Mouse (Mus musculus) skeletal muscle tissue, adult 2 months (tissue): Measurements from ENCODE around the gene Dio3.

Experiments
- DNase-seq: peaks from one replicate; pipeline ENCODE4 v3.0.0-alpha.2; 2012; ENCODE audit warnings: low read depth, low spot score

Gene Dio3

GRCm38 (mm10) chr12:110278853-110279252 is at the start of gene Dio3:
Dio3 (plus strand) TSS chr12:110279068.
- no peak for DNase-seq

- no peak for DNase-seq
Observed at GRCm38 (mm10) chr12:110230296-110230695, 48.6 kb upstream of the Dio3 start.

GRCm38 (mm10) chr12:110230767-110231166 is 48.1 kb upstream of the Dio3 start:
- no peak for DNase-seq

- DNase-seq, result no peak
Observed at GRCm38 (mm10) chr12:110231709-110232600, 46.9 kb upstream of the Dio3 start.

GRCm38 (mm10) chr12:110235908-110236307 is 43.0 kb upstream of the Dio3 start:
- DNase-seq, result no peak

GRCm38 (mm10) chr12:110237046-110237445 is 41.8 kb upstream of the Dio3 start:
- DNase-seq, result no peak

GRCm38 (mm10) chr12:110239358-110239757 is 39.5 kb upstream of the Dio3 start:
- DNase-seq, result peak; percentile 21

GRCm38 (mm10) chr12:110244581-110244980 is 34.3 kb upstream of the Dio3 start:
- peak; percentile 45 for DNase-seq

- no peak for DNase-seq
Observed at GRCm38 (mm10) chr12:110245461-110245860, 33.4 kb upstream of the Dio3 start.

- DNase-seq, result no peak
Observed at GRCm38 (mm10) chr12:110252163-110252575, 26.7 kb upstream of the Dio3 start.

GRCm38 (mm10) chr12:110255731-110256130 is 23.1 kb upstream of the Dio3 start:
- DNase-seq, result no peak

GRCm38 (mm10) chr12:110256478-110257220 is 22.2 kb upstream of the Dio3 start:
- no peak for DNase-seq

GRCm38 (mm10) chr12:110268226-110268625 is 10.6 kb upstream of the Dio3 start:
- DNase-seq, result no peak

- DNase-seq, result no peak
Observed at GRCm38 (mm10) chr12:110269686-110270085, 9.2 kb upstream of the Dio3 start.

GRCm38 (mm10) chr12:110276034-110276433 is 2.8 kb upstream of the Dio3 start:
- no peak for DNase-seq

- DNase-seq, result no peak
Observed at GRCm38 (mm10) chr12:110277259-110277964, 1.5 kb upstream of the Dio3 start.

- DNase-seq, result no peak
Observed at GRCm38 (mm10) chr12:110277965-110278307, 932 bp upstream of the Dio3 start.

- no peak for DNase-seq
Observed at GRCm38 (mm10) chr12:110280373-110280772, 1.5 kb downstream of the Dio3 start.

GRCm38 (mm10) chr12:110283792-110284191 is 4.9 kb downstream of the Dio3 start:
- DNase-seq, result no peak

GRCm38 (mm10) chr12:110292816-110293215 is 13.9 kb downstream of the Dio3 start:
- DNase-seq, result no peak

GRCm38 (mm10) chr12:110294891-110295290 is 16.0 kb downstream of the Dio3 start:
- no peak for DNase-seq

GRCm38 (mm10) chr12:110298653-110299052 is 19.8 kb downstream of the Dio3 start:
- no peak for DNase-seq
